Mouse (Mus musculus) leukemia stem cell, adult 10-12 weeks (primary cell): Measurements from ENCODE around the gene Slc6a4. TPM values are rescaled to one million over a fixed set of nuclear protein-coding genes. Genes with fewer than 3 reads are reported as not detected.

ENCODE experiments used
- polyA plus RNA-seq: library from polyadenylated mRNA; stranded (reverse); fragments of >175 nt; gene quantifications from 2 replicates; pipeline ENCODE4 v1.2.3, GENCODE M21; 2012; ENCODE audit warnings: low replicate concordance

Slc6a4 gene
- 0.55 TPM in 1 of 2 replicates, not detected in the other for polyA plus RNA-seq

DNA sequence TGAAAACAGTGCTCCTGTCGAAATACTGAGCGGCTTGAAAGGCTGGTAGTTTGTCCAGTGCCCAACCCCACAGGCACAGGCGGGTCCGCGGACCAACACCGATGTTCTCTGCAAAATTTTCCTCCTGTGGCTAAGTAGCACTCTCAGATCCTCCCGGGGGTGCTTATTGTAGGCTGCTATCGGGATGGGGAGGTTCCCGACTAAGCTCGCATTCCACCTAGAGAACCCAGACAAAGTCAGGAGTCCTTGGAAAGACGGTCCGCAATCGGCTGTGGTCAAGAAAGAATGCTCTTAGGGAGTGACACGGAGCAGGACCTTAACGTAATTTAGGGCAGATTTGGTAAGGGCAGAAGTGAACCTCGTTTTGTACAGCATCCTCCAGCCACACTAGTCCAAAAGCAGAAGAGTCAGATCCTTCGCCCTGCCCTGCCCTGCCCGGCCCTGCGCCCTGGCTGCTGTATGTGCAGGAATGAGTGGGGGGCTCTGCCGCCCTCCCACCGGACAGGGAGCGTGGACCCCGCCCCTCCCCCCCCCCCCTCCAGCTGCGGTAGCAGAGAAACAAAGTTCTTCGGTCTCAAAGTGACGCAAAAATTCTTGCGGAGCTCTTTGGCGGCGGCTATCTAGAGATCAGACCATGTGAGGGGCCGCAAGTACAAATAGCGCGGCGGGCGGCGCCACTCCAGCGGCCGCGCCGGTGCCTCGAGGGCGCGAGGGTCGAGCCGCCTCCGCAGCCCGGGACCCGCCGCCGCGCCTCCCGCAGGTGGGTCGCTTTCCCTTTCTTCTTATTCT, at the start of gene Slc6a4:
Gene Slc6a4, plus strand, starts transcription at position 688 of the 789 bp plus-strand sequence.

DNA sequence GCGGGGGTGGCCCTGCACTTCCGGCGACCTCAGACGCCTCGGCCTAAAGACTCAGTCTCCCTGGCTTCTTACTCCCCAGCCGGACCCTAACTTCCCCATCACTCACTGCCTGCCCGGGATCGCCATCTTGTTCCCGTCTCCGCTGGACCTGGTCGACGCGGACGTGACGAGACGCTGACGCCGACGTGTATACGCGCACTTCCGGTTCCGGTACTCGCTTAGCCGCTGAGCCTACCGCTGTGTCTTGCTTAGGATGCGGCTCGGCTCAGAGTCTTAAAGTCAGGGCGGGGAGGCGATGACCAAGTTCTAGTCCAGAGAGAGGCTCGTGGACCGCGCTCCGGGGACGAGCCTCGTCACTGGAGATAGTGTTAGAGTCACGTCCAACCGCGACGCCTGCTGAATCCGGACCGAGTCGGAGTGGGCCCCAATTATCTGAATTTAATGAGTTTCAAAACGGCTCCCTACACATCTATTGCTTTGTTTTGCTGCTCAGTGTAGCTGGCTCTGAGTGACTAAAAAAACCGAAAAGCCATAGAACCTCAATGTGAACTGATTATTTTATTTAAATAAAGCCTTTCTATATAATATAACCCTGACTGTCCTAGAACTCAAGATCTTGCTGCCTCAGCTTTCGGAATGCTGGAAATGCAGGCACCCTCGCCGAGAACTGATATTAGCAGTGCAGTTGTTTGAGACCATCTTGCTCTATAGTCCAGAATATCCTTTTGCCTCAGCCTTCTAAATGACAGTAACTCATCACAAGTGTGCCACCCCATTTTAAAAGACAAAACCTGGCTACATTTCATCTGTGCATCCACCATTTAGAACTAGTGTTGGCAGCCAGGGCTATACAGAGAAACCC, 80.1 kb downstream of the Slc6a4 start, which contains the start of gene Nsrp1:
Gene Nsrp1, minus strand, starts transcription at position 163 of the 862 bp plus-strand sequence.

Other genes with a start within 250 kb of the Slc6a4 start
- 0.38 and 2.7 TPM in 2 replicates for gene Gosr1, start 235.0 kb upstream of the Slc6a4 start, polyA plus RNA-seq
- gene Cpd, start 151.6 kb upstream of the Slc6a4 start, polyA plus RNA-seq = 16.0 and 24.1 TPM in 2 replicates
- not detected in 2 replicates for gene Tmigd1, start 96.4 kb upstream of the Slc6a4 start, polyA plus RNA-seq
- gene Blmh, start 73.8 kb upstream of the Slc6a4 start, polyA plus RNA-seq = 5.4 and 14.8 TPM in 2 replicates
- 0.37 and 1.6 TPM in 2 replicates for gene Nsrp1, start 79.8 kb downstream of the Slc6a4 start, polyA plus RNA-seq
- 0.10 TPM in 1 of 2 replicates, not detected in the other for gene Efcab5, start 190.4 kb downstream of the Slc6a4 start, polyA plus RNA-seq
- 70.1 and 72.9 TPM in 2 replicates for gene Ssh2, start 217.7 kb downstream of the Slc6a4 start, polyA plus RNA-seq